Mouse (Mus musculus): Measurements from ENCODE around the gene Ndufs8.
"Not testable (repeated sequence)": the region's sequence is repeated elsewhere in the genome, so short reads cannot be mapped to it uniquely, and the experiment has no call there.

Gene Ndufs8

DNA sequence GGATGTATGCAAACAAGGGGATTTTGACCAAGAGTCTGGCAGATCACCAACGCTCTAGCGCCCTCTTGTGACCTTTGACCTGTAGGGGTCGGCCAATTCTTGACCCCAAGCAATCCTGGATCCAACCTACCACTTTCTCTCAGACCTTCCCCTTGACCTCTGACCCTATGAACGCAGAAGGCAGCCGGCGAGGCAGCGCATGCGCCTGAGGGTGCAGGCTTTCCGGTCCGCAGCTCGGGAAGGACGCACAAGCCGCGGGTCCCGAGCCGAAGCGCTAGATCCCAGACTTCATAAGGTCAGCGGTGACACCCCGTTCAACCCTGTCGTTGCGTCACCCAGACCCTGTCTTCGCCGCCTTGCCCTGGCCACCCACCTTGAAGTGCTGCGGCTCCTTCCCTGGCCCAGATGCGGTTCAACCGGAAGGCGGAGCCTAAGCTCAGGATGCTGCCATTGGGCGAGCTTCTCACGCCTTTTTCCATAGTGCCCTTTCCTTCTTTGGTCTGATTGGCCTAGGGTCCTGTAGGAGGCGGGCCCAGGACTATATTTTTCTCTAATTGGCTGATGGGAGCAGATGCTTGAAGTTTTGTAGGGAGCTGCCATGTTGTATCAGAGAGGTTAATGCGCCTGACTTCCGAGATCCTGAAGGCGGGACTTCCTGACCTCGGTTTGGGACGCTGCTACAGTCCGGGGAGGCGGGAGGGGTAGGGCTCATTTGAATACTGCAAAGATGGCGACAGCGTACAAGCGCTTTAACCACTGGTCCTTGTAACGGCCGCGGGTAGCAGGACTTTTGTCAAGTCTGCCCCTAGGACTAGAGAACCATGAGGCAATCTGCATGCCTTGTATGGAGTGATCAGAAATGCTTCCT lies at the start of gene Ndufs8:
Gene Ndufs8, minus strand, starts transcription at position 438 of the 868 bp plus-strand sequence.
- peak; percentile 91 for DNase-seq

DNA sequence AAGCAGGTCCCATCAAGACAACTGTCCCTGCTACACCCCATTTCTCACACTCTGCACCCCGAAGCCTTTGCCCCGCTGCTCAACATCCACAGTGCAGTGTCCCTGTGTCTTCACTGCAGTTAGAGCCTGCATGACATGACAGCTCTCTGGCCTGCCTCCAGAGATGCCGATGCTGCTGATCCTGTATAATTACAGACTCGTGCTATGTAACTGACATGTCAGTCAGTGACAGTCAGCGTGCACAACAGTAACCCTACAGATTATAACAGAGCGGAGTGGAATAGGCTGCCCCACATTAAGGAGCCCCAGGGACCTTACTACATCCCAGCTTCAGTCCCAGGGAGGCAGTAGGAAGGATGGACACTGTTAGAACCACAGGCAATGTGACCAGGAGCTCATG lies 49.2 kb upstream of the Ndufs8 start:
- DNase-seq: not testable (repeated sequence)

GRCm38 (mm10) chr19:3960211-3960610 lies 47.6 kb upstream of the Ndufs8 start:
- DNase-seq: no peak

DNA sequence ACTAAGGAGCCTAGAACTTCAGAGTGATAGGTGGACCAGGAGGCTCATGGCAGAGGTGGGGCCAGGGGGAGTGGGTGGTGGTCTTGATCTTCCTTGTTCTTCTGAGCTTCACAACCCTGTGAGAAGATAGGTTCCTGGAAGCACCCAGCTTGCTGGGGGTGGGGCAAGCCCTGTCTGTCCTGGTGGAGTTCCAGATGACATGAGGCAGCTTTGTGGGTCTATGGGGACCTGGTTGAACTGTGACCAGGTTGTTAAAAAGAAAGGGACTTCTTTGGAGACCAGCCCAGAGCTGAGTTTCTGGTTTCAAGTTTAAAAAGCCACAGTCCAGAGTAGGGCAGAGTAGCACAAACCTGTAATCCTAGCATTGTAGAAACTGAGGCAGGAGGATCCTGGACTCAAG lies 46.5 kb upstream of the Ndufs8 start:
- no peak for DNase-seq

- DNase-seq: no peak
Measured at GRCm38 (mm10) chr19:3958470-3958869, 45.9 kb upstream of the Ndufs8 start, which contains the start of gene Aldh3b3. Aldh3b3 (plus strand) TSS chr19:3958645.

DNA sequence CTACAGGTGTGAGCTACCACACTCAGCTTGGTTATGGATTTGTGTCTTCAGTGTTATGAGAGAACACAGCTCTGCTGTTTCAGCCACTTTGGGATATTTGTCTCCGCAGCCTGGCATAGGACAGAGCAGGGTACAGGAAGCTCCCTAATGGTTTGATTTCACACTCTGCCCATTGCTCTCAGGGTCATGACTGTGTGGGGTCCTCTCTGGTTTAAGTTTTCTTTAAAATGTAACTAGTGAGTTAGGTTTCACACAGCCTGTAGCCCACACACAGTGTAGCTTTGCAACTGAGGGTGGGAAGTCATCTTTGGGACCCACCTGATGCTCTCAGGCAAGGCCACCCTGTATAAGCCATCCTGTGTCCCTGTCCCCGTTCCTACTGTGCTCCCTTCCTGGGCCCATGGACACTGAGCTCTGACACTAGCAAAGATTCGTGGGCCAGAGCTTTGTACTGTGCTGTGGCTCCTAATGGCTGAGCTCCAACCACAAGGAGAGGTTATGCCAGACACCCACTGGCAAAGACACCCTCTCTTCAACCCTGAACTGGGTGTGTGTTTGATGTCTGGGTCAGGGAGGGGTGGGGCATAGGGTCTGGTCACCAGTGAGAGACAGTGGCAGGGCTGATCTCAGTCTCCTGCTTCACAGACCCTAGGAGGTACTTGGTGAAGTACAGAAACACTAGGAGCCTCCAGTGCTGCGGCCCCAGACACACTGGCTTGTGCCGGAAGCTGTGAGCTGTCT lies 44.9 kb upstream of the Ndufs8 start:
- DNase-seq: not testable (repeated sequence)

DNA sequence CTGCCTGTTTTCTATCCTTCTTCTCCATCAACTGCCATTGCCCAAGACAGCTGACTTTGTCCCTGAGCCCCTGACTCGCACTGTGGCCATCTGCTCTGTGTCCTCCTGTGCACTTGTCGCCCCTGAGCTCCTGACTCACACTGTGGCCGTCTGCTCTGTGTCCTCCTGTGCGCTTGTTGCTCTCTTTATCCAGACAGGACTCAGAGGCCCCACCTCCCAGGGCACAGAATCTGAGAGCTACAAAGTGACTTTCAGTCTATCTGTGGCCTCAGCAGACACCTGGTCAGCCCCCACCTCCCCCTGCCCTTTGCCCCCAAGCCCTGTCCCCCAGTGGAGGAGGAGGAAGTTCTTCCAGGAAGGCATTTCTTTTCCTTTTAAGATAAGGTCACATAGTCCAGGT lies 43.2 kb upstream of the Ndufs8 start:
- DNase-seq: no peak

GRCm38 (mm10) chr19:3955033-3955432 lies 42.5 kb upstream of the Ndufs8 start:
- no peak for DNase-seq

DNA sequence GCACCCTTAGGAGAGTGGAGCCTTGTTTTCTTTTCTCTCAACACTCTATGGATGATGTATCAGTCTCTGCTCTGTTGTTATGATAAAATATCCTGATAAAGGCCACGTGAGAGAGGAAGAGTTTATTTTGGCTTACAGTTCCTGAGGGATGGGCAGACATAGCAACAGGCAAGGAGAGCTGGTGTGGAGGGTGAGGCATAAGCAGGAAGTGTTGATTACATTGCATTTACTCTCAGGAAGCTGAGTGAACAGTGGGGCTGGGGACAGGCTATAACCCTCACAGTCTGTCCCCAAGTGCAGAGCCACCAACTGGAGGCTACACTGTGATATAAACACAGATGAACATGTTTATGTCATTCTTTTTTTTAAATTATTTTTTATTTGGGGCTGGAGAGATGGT lies 39.5 kb upstream of the Ndufs8 start:
- DNase-seq: no peak

GRCm38 (mm10) chr19:3951461-3951860 lies 38.9 kb upstream of the Ndufs8 start:
- no peak for DNase-seq

- no peak for DNase-seq
Measured at GRCm38 (mm10) chr19:3950331-3950730, 37.8 kb upstream of the Ndufs8 start.

DNA sequence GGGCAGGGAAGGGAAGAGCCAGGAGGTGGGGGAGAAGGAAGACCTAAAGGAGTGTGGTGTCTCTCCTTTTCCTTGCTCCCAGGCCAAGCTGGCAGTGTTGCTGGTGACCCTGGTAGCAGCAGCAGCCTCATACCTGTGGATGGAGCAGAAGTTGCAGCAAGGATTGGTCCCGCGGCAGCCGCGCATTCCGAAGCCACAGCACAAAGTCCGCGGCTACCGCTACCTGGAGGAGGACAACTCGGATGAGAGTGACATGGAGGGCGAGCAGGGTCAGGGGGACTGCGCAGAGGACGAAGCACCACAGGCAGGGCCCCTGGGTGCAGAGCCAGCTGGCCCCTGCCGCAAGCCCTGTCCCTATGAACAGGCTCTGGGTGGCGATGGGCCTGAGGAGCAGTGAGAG lies 36.0 kb upstream of the Ndufs8 start:
- DNase-seq: no peak

GRCm38 (mm10) chr19:3947813-3948212 lies 35.2 kb upstream of the Ndufs8 start:
- no peak for DNase-seq

DNA sequence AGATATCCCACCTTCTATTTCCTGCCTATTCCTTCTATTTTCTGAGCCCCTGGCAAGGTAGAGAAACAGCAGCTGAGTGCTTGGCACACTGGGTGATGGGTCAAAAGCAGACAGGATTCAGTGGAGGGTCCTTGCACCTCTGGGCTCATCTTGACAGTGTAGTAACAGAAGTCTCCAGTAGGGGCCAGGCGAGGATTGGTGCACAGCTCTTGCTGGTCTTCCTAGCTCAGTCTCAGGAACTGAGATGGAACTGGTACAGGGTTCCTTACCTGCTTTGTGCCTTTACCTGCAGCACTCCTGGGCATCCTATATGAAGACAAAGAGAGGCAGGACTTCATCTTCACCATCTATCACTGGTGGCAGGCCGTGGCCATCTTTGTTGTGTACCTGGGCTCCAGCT lies 34.1 kb upstream of the Ndufs8 start:
- peak; percentile 67 for DNase-seq

- DNase-seq: peak; percentile 53
Measured at GRCm38 (mm10) chr19:3945872-3946564, 33.4 kb upstream of the Ndufs8 start.

GRCm38 (mm10) chr19:3942986-3943735 lies 30.6 kb upstream of the Ndufs8 start:
- DNase-seq: peak; percentile 86

GRCm38 (mm10) chr19:3942315-3942714 lies 29.7 kb upstream of the Ndufs8 start:
- DNase-seq: no peak

DNA sequence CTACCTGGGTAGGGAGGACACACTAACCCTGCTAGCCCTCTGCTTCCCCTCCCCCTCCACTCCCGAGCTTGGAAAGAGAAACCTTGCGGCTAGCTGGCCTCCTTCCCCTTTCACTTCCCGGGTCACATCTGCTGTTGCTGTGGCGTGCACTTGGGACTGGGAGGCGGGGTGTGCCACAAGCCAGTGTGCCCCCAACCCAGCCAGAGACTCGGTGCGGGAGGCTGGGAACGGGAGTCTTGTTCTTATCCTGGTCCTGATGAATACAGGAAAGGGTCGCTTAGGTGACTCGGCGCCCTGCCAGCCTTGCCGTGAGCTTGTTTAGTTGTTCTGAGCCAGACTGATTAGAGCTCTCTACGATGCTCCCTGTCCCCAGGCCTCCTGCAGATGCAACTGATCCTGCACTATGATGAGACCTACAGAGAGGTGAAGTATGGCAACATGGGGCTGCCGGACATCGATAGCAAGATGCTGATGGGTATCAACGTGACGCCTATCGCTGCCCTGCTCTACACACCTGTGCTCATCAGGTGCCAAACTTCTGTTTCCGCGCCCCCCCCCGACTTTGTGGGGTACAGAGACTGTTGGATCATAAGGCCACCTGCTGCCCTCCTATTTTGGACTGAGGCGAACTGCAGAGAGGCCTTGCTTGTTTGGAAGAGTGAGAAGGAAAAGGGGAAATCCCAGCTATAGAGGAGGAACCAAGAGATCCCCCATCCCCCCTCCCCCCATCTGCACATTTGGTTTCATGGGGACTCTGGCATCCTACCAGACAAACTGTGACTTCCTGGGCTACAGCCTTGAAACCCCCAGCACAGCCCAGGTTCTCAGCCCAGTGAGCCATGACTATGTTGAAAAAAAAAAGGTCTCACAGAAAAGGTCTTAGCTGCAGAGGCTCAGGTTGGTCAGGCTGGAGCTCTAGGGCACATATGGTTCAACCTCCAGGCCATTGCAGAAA lies 23.6 kb upstream of the Ndufs8 start:
- peak; percentile 53 for DNase-seq

DNA sequence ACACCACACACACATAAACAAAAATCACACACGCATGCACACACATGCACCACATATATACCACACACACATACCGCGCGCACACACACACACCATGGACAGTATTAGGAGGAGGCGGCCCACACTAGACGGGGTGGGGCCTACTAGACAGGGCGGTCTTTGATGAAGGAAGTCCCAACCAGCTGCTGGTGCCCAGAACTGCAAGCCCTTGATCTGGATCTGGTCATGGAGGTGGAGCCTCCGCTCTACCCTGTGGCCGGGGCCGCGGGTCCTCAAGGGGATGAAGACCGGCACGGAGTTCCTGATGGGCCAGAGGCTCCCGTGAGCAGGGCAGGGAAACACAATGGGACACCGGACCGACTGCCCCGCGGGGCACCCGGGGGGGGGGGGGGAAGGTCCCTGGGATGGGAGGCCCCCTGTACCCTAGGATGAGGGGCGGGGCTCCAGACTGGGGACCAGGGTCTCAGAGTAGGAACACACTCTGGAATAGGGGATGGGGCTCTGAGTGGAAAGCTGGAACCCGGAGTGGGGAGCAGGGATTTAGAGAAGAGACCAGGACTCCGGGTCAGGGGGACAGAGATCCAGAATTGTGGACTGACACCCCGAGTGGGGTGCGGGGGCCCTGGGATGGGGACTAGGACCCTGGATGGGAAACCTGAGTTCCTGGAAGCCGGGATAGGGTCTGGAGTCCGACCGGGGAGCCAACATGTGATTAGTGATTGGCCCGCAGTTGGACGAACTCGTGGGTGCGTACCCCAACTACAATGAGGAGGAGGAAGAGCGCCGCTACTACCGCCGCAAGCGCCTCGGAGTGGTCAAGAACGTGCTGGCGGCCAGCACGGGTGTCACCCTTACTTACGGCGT lies 22.7 kb upstream of the Ndufs8 start, which contains the start of gene Unc93b1:
Gene Unc93b1, plus strand, starts transcription at position 155 of the 864 bp plus-strand sequence.
- peak; percentile 63 for DNase-seq

DNA sequence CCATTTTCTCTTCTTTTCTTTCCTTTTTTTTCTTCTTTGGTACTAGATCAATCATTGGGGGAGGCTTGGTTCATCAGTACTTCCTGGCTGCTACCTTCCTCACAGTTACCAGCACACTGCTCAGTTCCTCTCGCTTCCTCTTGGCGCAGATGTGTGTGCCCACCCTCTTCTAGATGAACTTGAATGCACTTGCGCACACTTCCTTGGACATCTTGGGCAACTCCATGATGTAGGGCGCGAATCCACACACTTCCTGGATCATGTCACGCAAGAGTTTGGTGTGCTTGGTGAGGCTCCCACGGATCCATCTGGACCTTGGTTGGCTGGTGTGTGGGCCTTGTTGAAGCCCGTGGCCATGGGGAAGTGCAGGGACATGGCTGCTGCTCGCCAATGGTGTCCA lies 19.1 kb upstream of the Ndufs8 start:
- DNase-seq: no peak

All from liver (tissue).